Mouse (Mus musculus) G1E (cell line): Measurements from ENCODE around the gene Nsd2. TPM values are rescaled to one million over a fixed set of nuclear protein-coding genes. Genes with fewer than 3 reads are reported as not detected.

Experiments used
- ATAC-seq: 2 replicates; pipeline ENCODE4 v1.8.0; 2016; ENCODE audit warnings: mild to moderate bottlenecking; ENCODE audit not compliant: insufficient number of reproducible peaks, poor library complexity, low FRiP score, severe bottlenecking; ENCODE audit errors: extremely low read depth
- DNase-seq: peaks from one replicate; pipeline ENCODE4 v3.0.0; 2012; ENCODE audit warnings: low spot score
- H3K27me3 ChIP-seq: 2 replicates; pipeline ENCODE4 v1.6.1; 2012; ENCODE audit warnings: mild to moderate bottlenecking, low read length, inconsistent platforms; ENCODE audit not compliant: insufficient read depth
- H3K36me3 ChIP-seq: replicated peaks from 2 replicates; pipeline ENCODE3; 2012; ENCODE audit warnings: mild to moderate bottlenecking, inconsistent platforms
- H3K4me1 ChIP-seq: 2 replicates; pipeline ENCODE4 v1.6.1; 2012; ENCODE audit warnings: low read depth, low read length, inconsistent platforms, mixed read lengths; ENCODE audit not compliant: insufficient read depth
- H3K4me3 ChIP-seq: 2 replicates; pipeline ENCODE4 v1.5.1; 2012; ENCODE audit warnings: low read depth, mild to moderate bottlenecking, inconsistent platforms, low read length, moderate library complexity, mixed read lengths
- H3K9me3 ChIP-seq: replicated peaks from 2 replicates; pipeline ENCODE4 v1.6.1; 2012; ENCODE audit warnings: inconsistent platforms
- CTCF ChIP-seq: IDR thresholded peaks from 2 replicates; pipeline ENCODE4 v1.5.1; 2012; ENCODE audit warnings: low read depth, low read length, inconsistent platforms, mixed read lengths
- GATA1 ChIP-seq: IDR thresholded peaks from 2 replicates; pipeline ENCODE4 v1.6.1; 2012; ENCODE audit warnings: borderline replicate concordance, low read length, inconsistent platforms, mixed read lengths
- GATA2 ChIP-seq: IDR thresholded peaks from 2 replicates; pipeline ENCODE4 v1.6.1; 2012; ENCODE audit warnings: low read depth, low read length, inconsistent platforms, borderline replicate concordance
- POLR2AphosphoS5 ChIP-seq: IDR thresholded peaks from 2 replicates; pipeline ENCODE4 v1.6.1; 2012; ENCODE audit warnings: low read depth, low read length, inconsistent platforms; ENCODE audit not compliant: insufficient replicate concordance
- TAL1 ChIP-seq: conservative IDR thresholded peaks from 2 replicates; pipeline ENCODE4 v1.6.1; 2012; ENCODE audit warnings: low read depth, low read length, inconsistent platforms, mixed read lengths
- polyA plus RNA-seq: library from polyadenylated mRNA; stranded (reverse); fragments of >175 nt; gene quantifications from 2 replicates; pipeline ENCODE4 v1.2.3, GENCODE M21; 2012
- total RNA-seq, 2 experiments: library from RNA; stranded (forward) in 1 of 2; stranded (reverse) in 1 of 2; fragments of 200-1000 nt in 1 of 2; fragments of >200 nt in 1 of 2; fragmentation: Nextera tagmentation in 1 of 2; gene quantifications; 2 replicates each; pipeline ENCODE4 v1.2.3; 2014 to 2017

Gene Nsd2
- total and polyA plus RNA-seq, 3 experiments: 15.5 to 129 (median 99.6) TPM

- H3K4me1 ChIP-seq: peaks cover 60% of the 10 kb centered on the region
- TF ChIP-seq POLR2AphosphoS5 (no peak), CTCF (no peak), GATA2 (no peak), TAL1 (no peak), GATA1 (no peak)
- peak; percentile 40 for DNase-seq
- ATAC-seq: no peak
- H3K4me3 ChIP-seq: peak overlapping the region; percentile 92
- H3K36me3 ChIP-seq: peaks cover 18% of the 10 kb centered on the region
- no peaks in the 10 kb centered on the region for H3K27me3 ChIP-seq
- no peaks in the 10 kb centered on the region for H3K9me3 ChIP-seq
Observed at GRCm38 (mm10) chr5:33820733-33821621, 452 bp downstream of the Nsd2 start.

GRCm38 (mm10) chr5:33821901-33822427 lies 1.4 kb downstream of the Nsd2 start:
- H3K9me3 ChIP-seq: no peaks in the 10 kb centered on the region
- no peak for TF ChIP-seq TAL1
- TF ChIP-seq POLR2AphosphoS5: no peak
- TF ChIP-seq GATA1: no peak
- TF ChIP-seq GATA2: no peak
- no peak for TF ChIP-seq CTCF
- peaks cover 26% of the 10 kb centered on the region for H3K36me3 ChIP-seq
- H3K4me3 ChIP-seq: peak overlapping the region; percentile 58; the same call in 1 of the 2 replicates
- ATAC-seq (no peak), DNase-seq (no peak)
- H3K27me3 ChIP-seq: no peaks in the 10 kb centered on the region
- peaks cover 54% of the 10 kb centered on the region for H3K4me1 ChIP-seq

GRCm38 (mm10) chr5:33822456-33822855 lies 1.9 kb downstream of the Nsd2 start:
- TF ChIP-seq CTCF (no peak), GATA1 (no peak), TAL1 (no peak), POLR2AphosphoS5 (no peak), GATA2 (no peak)
- H3K36me3 ChIP-seq: peaks cover 31% of the 10 kb centered on the region

GRCm38 (mm10) chr5:33826001-33826400 lies 5.5 kb downstream of the Nsd2 start:
- ATAC-seq (no peak), DNase-seq (no peak)
- TF ChIP-seq POLR2AphosphoS5 (no peak), TAL1 (no peak), CTCF (no peak), GATA1 (no peak), GATA2 (no peak)
- H3K36me3 ChIP-seq: peaks cover 49% of the 10 kb centered on the region
- H3K9me3 ChIP-seq: no peaks in the 10 kb centered on the region
- no peak overlapping the region for H3K4me3 ChIP-seq
- no peaks in the 10 kb centered on the region for H3K27me3 ChIP-seq
- H3K4me1 ChIP-seq: peaks cover 54% of the 10 kb centered on the region

More at GRCm38 (mm10) chr5:33822456-33822855, 1.9 kb downstream of the Nsd2 start:
- Histone ChIP-seq H3K9me3 (no peaks in the 10 kb centered on the region), H3K4me3 (no peak overlapping the region; the same call in 1 of the 2 replicates), H3K27me3 (no peaks in the 10 kb centered on the region), H3K4me1 (peaks cover 53% of the 10 kb centered on the region)
- DNase-seq: peak; percentile 14
- no peak for ATAC-seq

GRCm38 (mm10) chr5:33828107-33828506 lies 7.6 kb downstream of the Nsd2 start:
- no peak for ATAC-seq
- no peaks in the 10 kb centered on the region for H3K27me3 ChIP-seq
- H3K9me3 ChIP-seq: no peaks in the 10 kb centered on the region
- H3K4me3 ChIP-seq: no peak overlapping the region
- H3K36me3 ChIP-seq: peaks cover 64% of the 10 kb centered on the region
- DNase-seq: no peak
- no peak for TF ChIP-seq POLR2AphosphoS5
- TF ChIP-seq TAL1: no peak
- TF ChIP-seq CTCF: no peak
- no peak for TF ChIP-seq GATA1
- no peak for TF ChIP-seq GATA2
- H3K4me1 ChIP-seq: peaks cover 43% of the 10 kb centered on the region

GRCm38 (mm10) chr5:33829958-33830357 lies 9.4 kb downstream of the Nsd2 start:
- H3K36me3 ChIP-seq: peaks cover 70% of the 10 kb centered on the region
- DNase-seq (no peak), ATAC-seq (no peak)
- no peaks in the 10 kb centered on the region for H3K27me3 ChIP-seq
- peaks cover 31% of the 10 kb centered on the region for H3K4me1 ChIP-seq
- H3K4me3 ChIP-seq: no peak overlapping the region
- no peak for TF ChIP-seq GATA1
- TF ChIP-seq TAL1: no peak
- no peak for TF ChIP-seq POLR2AphosphoS5
- no peak for TF ChIP-seq CTCF
- no peak for TF ChIP-seq GATA2
- no peaks in the 10 kb centered on the region for H3K9me3 ChIP-seq
